8 mouse cellular contexts compared by ENCODE assay signal in genomic region chr4:62470598-62471051, GRCm38 (mm10). TPM values are rescaled to one million over a fixed set of nuclear protein-coding genes. Genes with fewer than 3 reads are reported as not detected.
DNase-seq lines count a peak whose midpoint lies in the region; ATAC-seq and TF ChIP-seq lines count a peak whose summit lies in the region.

Wdr31 (minus strand) TSS chr4:62470896.

- H3K9me3 ChIP-seq in erythroblast, embryonic 14.5 days (ENCODE audit: control insufficient read depth, low read length) = no peaks in the 10 kb centered on the region
- H3K9me3 ChIP-seq in heart, embryonic 12.5 days (replicated peaks) = no peaks in the 10 kb centered on the region
- H3K9me3 ChIP-seq in kidney, embryonic 16.5 days (ENCODE audit: low read length) = peaks cover 3% of the 10 kb centered on the region; the same call in 1 of the 2 replicates

- H3K4me1 ChIP-seq in erythroblast, embryonic 14.5 days (ENCODE audit: control insufficient read depth) = peaks cover 29% of the 10 kb centered on the region
- no peaks in the 10 kb centered on the region for H3K4me1 ChIP-seq in heart, embryonic 12.5 days (replicated peaks)
- peaks cover 4% of the 10 kb centered on the region; the same call in 1 of the 2 replicates for H3K4me1 ChIP-seq in kidney, embryonic 16.5 days (ENCODE audit: insufficient read depth, low read length)
- peaks cover 2% of the 10 kb centered on the region; the same call in 1 of the 2 replicates for H3K4me1 ChIP-seq in liver, adult 2 months (ENCODE audit: control insufficient read depth, insufficient read depth, low read length)

- ATAC-seq in heart, embryonic 12.5 days (ENCODE audit: insufficient number of reproducible peaks, low FRiP score) = peak; percentile 87
- ATAC-seq in kidney, embryonic 16.5 days (ENCODE audit: low FRiP score, low TSS enrichment) = peak; percentile 94

- H3K4me3 ChIP-seq in erythroblast, embryonic 14.5 days (replicated peaks) = peak within 1 kb of the TSS; percentile 68
- H3K4me3 ChIP-seq in heart, embryonic 12.5 days = peak within 1 kb of the TSS; percentile 64
- peak within 1 kb of the TSS; percentile 64 for H3K4me3 ChIP-seq in kidney, embryonic 16.5 days (ENCODE audit: low read length)
- peak within 1 kb of the TSS; percentile 84 for H3K4me3 ChIP-seq in liver, adult 2 months (ENCODE audit: insufficient read depth, low read depth, low read length)
- peak within 1 kb of the TSS; percentile 46 for H3K4me3 ChIP-seq in myocyte

- H3K36me3 ChIP-seq in erythroblast, embryonic 14.5 days (ENCODE audit: control insufficient read depth) = no peaks in the 10 kb centered on the region
- H3K36me3 ChIP-seq in heart, embryonic 12.5 days = no peaks in the 10 kb centered on the region
- H3K36me3 ChIP-seq in kidney, embryonic 16.5 days (ENCODE audit: insufficient read depth, low read length) = peaks cover 3% of the 10 kb centered on the region; the same call in 1 of the 2 replicates
- H3K36me3 ChIP-seq in liver, adult 2 months (ENCODE audit: control insufficient read depth, insufficient read depth, low read length) = no peaks in the 10 kb centered on the region
- H3K36me3 ChIP-seq in myocyte (ENCODE audit: control insufficient read depth, insufficient read depth) = no peaks in the 10 kb centered on the region

- TF ChIP-seq CTCF in liver, adult 2 months (IDR thresholded peaks at IDR 0.05; ENCODE audit: low read depth, low read length) = no peak

- peaks cover under 1% of the 10 kb centered on the region; the same call in 1 of the 2 replicates for H3K27me3 ChIP-seq in erythroblast, embryonic 14.5 days (ENCODE audit: control insufficient read depth)
- H3K27me3 ChIP-seq in heart, embryonic 12.5 days (replicated peaks) = no peaks in the 10 kb centered on the region
- no peaks in the 10 kb centered on the region for H3K27me3 ChIP-seq in kidney, embryonic 16.5 days (ENCODE audit: insufficient read depth, low read length)
- H3K27me3 ChIP-seq in liver, adult 2 months (ENCODE audit: control insufficient read depth, insufficient read depth, low read length) = no peaks in the 10 kb centered on the region
- H3K27me3 ChIP-seq in myocyte (ENCODE audit: control insufficient read depth, insufficient read depth, insufficient read length) = no peaks in the 10 kb centered on the region

- H3K27ac ChIP-seq in heart, embryonic 12.5 days (ENCODE audit: poor library complexity, severe bottlenecking) = no peak within 1 kb of the TSS
- no peak within 1 kb of the TSS for H3K27ac ChIP-seq in kidney, embryonic 16.5 days (ENCODE audit: low read length)
- no peak within 1 kb of the TSS for H3K27ac ChIP-seq in liver, adult 2 months (replicated peaks; ENCODE audit: insufficient read depth, low read depth, low read length)

- peak within 1 kb of the TSS; percentile 71 for H3K9ac ChIP-seq in heart, embryonic 12.5 days
- H3K9ac ChIP-seq in kidney, embryonic 16.5 days (replicated peaks; ENCODE audit: low read length) = peak within 1 kb of the TSS; percentile 77
- H3K9ac ChIP-seq in liver, adult 2 months (ENCODE audit: low read depth, low read length) = peak within 1 kb of the TSS; percentile 69

- H3K4me2 ChIP-seq in heart, embryonic 12.5 days = peak within 1 kb of the TSS; percentile 79
- H3K4me2 ChIP-seq in kidney, embryonic 16.5 days (replicated peaks; ENCODE audit: low read depth, low read length) = peak within 1 kb of the TSS; percentile 65
- peak within 1 kb of the TSS; percentile 99 for H3K4me2 ChIP-seq in myocyte (ENCODE audit: low read depth)

- no peak for TF ChIP-seq POLR2A in liver, adult 2 months (IDR thresholded peaks at IDR 0.05; ENCODE audit: extremely low read depth, insufficient read depth, low read length)
- TF ChIP-seq POLR2A in myocyte (IDR thresholded peaks at IDR 0.05; ENCODE audit: insufficient read length, low read depth) = peak; percentile 40

- no peak within 1 kb of the TSS for H3ac ChIP-seq in myocyte (ENCODE audit: control insufficient read depth, insufficient read length)

- H3K79me2 ChIP-seq in liver, adult 2 months (ENCODE audit: control insufficient read depth, insufficient read depth, low read length) = no peaks in the 10 kb centered on the region
- H3K79me2 ChIP-seq in myocyte (ENCODE audit: control insufficient read depth, insufficient read depth) = no peaks in the 10 kb centered on the region

- DNase-seq in CD4-positive, CD25-positive, alpha-beta regulatory T cell, adult 2 months (ENCODE audit: low read depth, low spot score) = peak; percentile 88
- peak; percentile 62 for DNase-seq in brain, embryonic 18.5 days (ENCODE audit: low read depth, low spot score)
- peak; percentile 48 for DNase-seq in liver, adult 2 months (ENCODE audit: extremely low read depth, low read depth, low spot score)
- peak; percentile 83 to 93 for DNase-seq in spleen, postnatal 4 days (ENCODE audit: low spot score in 2 of 2)

- 1% methylated on average over 30 of the region's 30 CpGs for WGBS in heart, embryonic 12.5 days
- WGBS in kidney, embryonic 16.5 days = under 1% methylated on average over 30 of the region's 30 CpGs
- WGBS in liver, adult 2 months = 1% methylated on average over 30 of the region's 30 CpGs

TF ChIP-seq in myocyte, 11 proteins besides CTCF, POLR2A, EP300 and RAD21:
- TF ChIP-seq TCF3 (IDR thresholded peaks at IDR 0.05; ENCODE audit: insufficient read length, low read depth) (no peak), MYOG (IDR thresholded peaks at IDR 0.05; ENCODE audit: control insufficient read depth in 1 of 3, insufficient read depth in 1 of 3, insufficient read length in 2 of 3, low read depth in 2 of 3) (peak in 1 of 3 experiments; percentile 44), CEBPB (IDR thresholded peaks at IDR 0.05; ENCODE audit: insufficient read depth, poor library complexity, severe bottlenecking) (no peak), MYOD1 (IDR thresholded peaks at IDR 0.05; ENCODE audit: control insufficient read depth in 1 of 3, insufficient read length in 2 of 3, low read depth in 2 of 3) (peak in 1 of 3 experiments; percentile 13), E2F4 (IDR thresholded peaks at IDR 0.05; ENCODE audit: insufficient read depth) (no peak), TCF12 (IDR thresholded peaks at IDR 0.05; ENCODE audit: insufficient read depth, poor library complexity, severe bottlenecking) (no peak), REST (IDR thresholded peaks at IDR 0.05; ENCODE audit: insufficient read depth, insufficient read length) (no peak), MAX (IDR thresholded peaks at IDR 0.05; ENCODE audit: low read depth) (no peak), USF1 (IDR thresholded peaks at IDR 0.05; ENCODE audit: low read depth) (no peak), SRF (IDR thresholded peaks at IDR 0.05; ENCODE audit: control insufficient read depth, insufficient read length, low read depth) (no peak), POLR2AphosphoS2 (IDR thresholded peaks at IDR 0.05; ENCODE audit: insufficient read length, low read depth) (no peak)

RNA-seq across cellular contexts. Expression of gene Wdr31, which starts in this region (rescaled TPM):
- not detected in 2 replicates for polyA plus RNA-seq in erythroblast, embryonic 14.5 days (2012)
- 3.3 and 4.0 TPM in 2 replicates for polyA plus RNA-seq in heart, embryonic 12.5 days (2016; fragmentation: Nextera tagmentation; extraction: Ambion mirVana)
- polyA plus RNA-seq in kidney, embryonic 16.5 days (2015; fragmentation: Nextera tagmentation; extraction: Ambion mirVana) = 13.2 and 14.3 TPM in 2 replicates
- 0.07 and 0.09 TPM in 2 replicates for total RNA-seq in liver, adult 2 months (2014; rRNA removed)
- polyA plus RNA-seq in liver, adult 2 months (2012; rRNA removed) = 0.07 TPM in 1 of 2 replicates, not detected in the other
- 3.3 TPM for polyA plus RNA-seq in myocyte (2012; fragmentation: generic; extraction: Trizol)

Comparison
In these comparisons a context has a peak if more than half of its experiments do, and no peak if none do; other contexts are left out.
1. Peak in DNase-seq, H3K4me3 ChIP-seq and H3K9ac ChIP-seq in liver, adult 2 months; RNA of the gene not detected or under 1 TPM.